Mouse (Mus musculus): ENCODE data around the gene Ambp.

GRCm38 (mm10) chr4:63181556-63181955 is 27.0 kb upstream of the Ambp start:
- TF ChIP-seq FLI1 (IDR thresholded peaks at IDR 0.05; ENCODE audit: low read length): no peak
- TF ChIP-seq GATA1 (IDR thresholded peaks at IDR 0.05; ENCODE audit: borderline replicate concordance, low read length): no peak
